Mouse (Mus musculus) layer of hippocampus, adult 8-10 months (tissue): ENCODE measurements at regions not wholly inside any gene's neighbourhood (a gene's known extent, or its start where the extent isn't known, plus 50 kb on each side); places are given as distances from the start of the nearest gene placed in this dataset.
A peak's percentile ranks its signal among the peaks of the same experiment; 100 is the strongest.

Source experiments
- DNase-seq, 2 experiments: peaks; one replicate each; pipeline ENCODE4 v3.0.0; 2022; ENCODE audit warnings: low spot score in 2 of 2

- DNase-seq, result no peak
Observed at GRCm38 (mm10) chr8:4411126-4411525, 81.7 kb upstream of the Cers4 start.

GRCm38 (mm10) chr8:4411836-4412235, 81.0 kb upstream of the Cers4 start:
- DNase-seq, result no peak

GRCm38 (mm10) chr8:4413206-4413605, 79.6 kb upstream of the Cers4 start:
- peak in 1 of 2 experiments; percentile 38 for DNase-seq

- DNase-seq, result no peak
Observed at GRCm38 (mm10) chr8:4413764-4414163, 79.1 kb upstream of the Cers4 start.

GRCm38 (mm10) chr8:4417141-4417540, 75.7 kb upstream of the Cers4 start:
- DNase-seq, result no peak

GRCm38 (mm10) chr8:4433161-4433560, 59.7 kb upstream of the Cers4 start:
- DNase-seq, result no peak

- no peak for DNase-seq
Observed at GRCm38 (mm10) chr8:4436546-4436945, 56.3 kb upstream of the Cers4 start.
